Mouse (Mus musculus): ENCODE results near the gene Gm37240. TPM values are rescaled to one million over a fixed set of nuclear protein-coding genes. Genes with fewer than 3 reads are reported as not detected.

Gene Gm37240
- total RNA-seq, 1 experiment, result 1.2 TPM

DNA sequence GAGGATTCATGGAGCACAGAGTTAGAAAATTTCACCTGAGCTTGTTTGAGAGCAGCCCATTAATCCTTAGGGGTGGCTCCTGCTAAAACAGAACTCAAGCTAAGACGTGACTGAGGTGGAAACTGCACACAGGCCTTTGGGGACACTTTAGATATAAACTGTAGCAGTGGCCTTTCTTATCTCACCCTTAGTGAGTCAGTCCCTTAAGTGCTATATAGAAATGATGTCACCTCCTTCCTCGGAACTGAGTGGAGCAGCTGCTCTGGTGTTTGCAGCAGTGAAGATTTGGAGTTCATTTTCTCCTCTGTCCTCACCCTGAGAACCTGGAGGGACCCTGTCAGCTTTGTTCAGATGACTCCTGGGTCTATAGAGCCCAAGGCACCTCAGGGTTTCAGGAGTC is 298.6 kb downstream of the Gm37240 start:
- in situ Hi-C loops (cut with MboI; ENCODE audit: low sequenced_read_pairs in 2 of 2, unreplicated experiment in 2 of 2), result no loop called here
- H3K4me3 ChIP-seq (ENCODE audit: insufficient read depth in 1 of 2, low read depth in 1 of 2, low read length in 2 of 2, poor library complexity in 1 of 2, severe bottlenecking in 1 of 2), result no peak overlapping the region
- H3K9ac ChIP-seq (ENCODE audit: insufficient read depth, low read depth, low read length, poor library complexity, severe bottlenecking), result no peak overlapping the region
- no peaks in the 10 kb centered on the region for H3K4me1 ChIP-seq (ENCODE audit: control insufficient read depth in 2 of 2, insufficient read depth in 2 of 2, low read length in 2 of 2, poor library complexity in 1 of 2)
- H3K9me3 ChIP-seq (ENCODE audit: control insufficient read depth, insufficient read depth, low read depth, low read length), result no peaks in the 10 kb centered on the region
- H3K36me3 ChIP-seq (ENCODE audit: control insufficient read depth, insufficient read depth, low read length, poor library complexity, severe bottlenecking), result no peaks in the 10 kb centered on the region; the same call in 1 of the 2 replicates
- DNase-seq (ENCODE audit: low read depth, low spot score), result no peak
- TF ChIP-seq MAFK (IDR thresholded peaks at IDR 0.05; ENCODE audit: insufficient read depth, low read depth, low read length) (no peak), HCFC1 (IDR thresholded peaks at IDR 0.05; ENCODE audit: borderline replicate concordance, insufficient read depth, low read length) (no peak), CHD2 (IDR thresholded peaks at IDR 0.05; ENCODE audit: low read depth, low read length) (no peak), ZNF384 (IDR thresholded peaks at IDR 0.05; ENCODE audit: low read depth, low read length) (no peak), ZC3H11A (IDR thresholded peaks at IDR 0.05; ENCODE audit: borderline replicate concordance, low read depth, low read length) (no peak)
- H3K27ac ChIP-seq (ENCODE audit: insufficient read depth, low read depth, low read length, poor library complexity, severe bottlenecking), result no peak overlapping the region

- TF ChIP-seq ZNF384 (IDR thresholded peaks at IDR 0.05; ENCODE audit: low read depth, low read length), result no peak
- TF ChIP-seq MAFK (IDR thresholded peaks at IDR 0.05; ENCODE audit: insufficient read depth, low read depth, low read length), result no peak
- TF ChIP-seq HCFC1 (IDR thresholded peaks at IDR 0.05; ENCODE audit: borderline replicate concordance, insufficient read depth, low read length), result no peak
- no peak for TF ChIP-seq CHD2 (IDR thresholded peaks at IDR 0.05; ENCODE audit: low read depth, low read length)
- TF ChIP-seq ZC3H11A (IDR thresholded peaks at IDR 0.05; ENCODE audit: borderline replicate concordance, low read depth, low read length), result no peak
- H3K9me3 ChIP-seq (ENCODE audit: control insufficient read depth, insufficient read depth, low read depth, low read length), result no peaks in the 10 kb centered on the region
- H3K27ac ChIP-seq (ENCODE audit: insufficient read depth, low read depth, low read length, poor library complexity, severe bottlenecking), result no peak overlapping the region
- H3K4me3 ChIP-seq (ENCODE audit: insufficient read depth in 1 of 2, low read depth in 1 of 2, low read length in 2 of 2, poor library complexity in 1 of 2, severe bottlenecking in 1 of 2), result no peak overlapping the region
- in situ Hi-C loops (cut with MboI; ENCODE audit: low sequenced_read_pairs in 2 of 2, unreplicated experiment in 2 of 2), result no loop called here
- H3K4me1 ChIP-seq (ENCODE audit: control insufficient read depth in 2 of 2, insufficient read depth in 2 of 2, low read length in 2 of 2, poor library complexity in 1 of 2), result no peaks in the 10 kb centered on the region
- no peak for DNase-seq (ENCODE audit: low read depth, low spot score)
- H3K36me3 ChIP-seq (ENCODE audit: control insufficient read depth, insufficient read depth, low read length, poor library complexity, severe bottlenecking), result no peaks in the 10 kb centered on the region; the same call in 1 of the 2 replicates
- no peak overlapping the region for H3K9ac ChIP-seq (ENCODE audit: insufficient read depth, low read depth, low read length, poor library complexity, severe bottlenecking)
Observed at GRCm38 (mm10) chr3:85584966-85585365, 302.4 kb downstream of the Gm37240 start.

DNA sequence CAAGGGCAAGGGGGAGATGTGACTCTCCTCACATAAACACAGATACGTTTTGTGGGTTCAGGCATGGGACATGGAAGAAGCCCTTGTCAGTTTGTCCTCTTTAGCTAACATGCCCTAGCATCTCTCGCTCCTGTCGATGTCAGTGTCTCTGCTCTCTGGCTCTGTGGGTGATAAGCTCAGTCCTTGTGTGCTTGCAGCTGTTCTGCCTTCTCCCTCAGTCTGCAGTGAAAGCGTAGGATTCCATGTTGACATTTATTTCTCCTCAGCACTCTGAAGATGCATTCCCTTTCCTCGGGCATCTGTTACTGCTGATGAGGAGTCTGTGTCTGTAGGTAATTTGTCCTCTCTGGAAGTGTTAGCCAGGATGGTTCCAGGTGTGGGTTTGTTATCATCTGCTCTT is 304.1 kb downstream of the Gm37240 start:
- in situ Hi-C loops (cut with MboI; ENCODE audit: low sequenced_read_pairs in 2 of 2, unreplicated experiment in 2 of 2), result no loop called here
- no peaks in the 10 kb centered on the region for H3K4me1 ChIP-seq (ENCODE audit: control insufficient read depth in 2 of 2, insufficient read depth in 2 of 2, low read length in 2 of 2, poor library complexity in 1 of 2)
- H3K9ac ChIP-seq (ENCODE audit: insufficient read depth, low read depth, low read length, poor library complexity, severe bottlenecking), result no peak overlapping the region
- no peaks in the 10 kb centered on the region for H3K9me3 ChIP-seq (ENCODE audit: control insufficient read depth, insufficient read depth, low read depth, low read length)
- H3K27ac ChIP-seq (ENCODE audit: insufficient read depth, low read depth, low read length, poor library complexity, severe bottlenecking), result no peak overlapping the region
- H3K36me3 ChIP-seq (ENCODE audit: control insufficient read depth, insufficient read depth, low read length, poor library complexity, severe bottlenecking), result no peaks in the 10 kb centered on the region; the same call in 1 of the 2 replicates
- H3K4me3 ChIP-seq (ENCODE audit: insufficient read depth in 1 of 2, low read depth in 1 of 2, low read length in 2 of 2, poor library complexity in 1 of 2, severe bottlenecking in 1 of 2), result no peak overlapping the region
- no peak for TF ChIP-seq ZNF384 (IDR thresholded peaks at IDR 0.05; ENCODE audit: low read depth, low read length)
- TF ChIP-seq ZC3H11A (IDR thresholded peaks at IDR 0.05; ENCODE audit: borderline replicate concordance, low read depth, low read length), result no peak
- no peak for TF ChIP-seq MAFK (IDR thresholded peaks at IDR 0.05; ENCODE audit: insufficient read depth, low read depth, low read length)
- no peak for TF ChIP-seq CHD2 (IDR thresholded peaks at IDR 0.05; ENCODE audit: low read depth, low read length)
- TF ChIP-seq HCFC1 (IDR thresholded peaks at IDR 0.05; ENCODE audit: borderline replicate concordance, insufficient read depth, low read length), result no peak
- no peak for DNase-seq (ENCODE audit: low read depth, low spot score)

DNA sequence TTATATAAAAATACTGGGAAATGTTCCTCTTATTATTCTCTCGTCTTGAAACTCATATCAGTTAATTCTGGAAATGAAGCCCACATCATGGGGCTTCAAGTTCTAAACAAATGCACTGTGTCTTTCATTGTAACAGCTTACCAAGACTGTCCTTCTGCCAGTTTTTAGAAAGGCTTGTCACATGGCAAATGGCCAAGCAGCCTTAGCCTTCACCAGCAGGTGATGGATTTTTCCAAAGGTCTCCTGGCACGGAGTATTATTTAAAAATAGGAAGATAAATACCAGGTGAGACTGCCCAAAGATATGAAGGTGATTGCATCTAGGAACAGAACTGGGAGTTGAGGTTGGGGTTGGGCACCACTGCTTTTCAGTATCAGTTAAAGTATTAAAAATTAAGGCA is 304.6 kb downstream of the Gm37240 start:
- no peaks in the 10 kb centered on the region for H3K4me1 ChIP-seq (ENCODE audit: control insufficient read depth in 2 of 2, insufficient read depth in 2 of 2, low read length in 2 of 2, poor library complexity in 1 of 2)
- no peak overlapping the region for H3K9ac ChIP-seq (ENCODE audit: insufficient read depth, low read depth, low read length, poor library complexity, severe bottlenecking)
- in situ Hi-C loops (cut with MboI; ENCODE audit: low sequenced_read_pairs in 2 of 2, unreplicated experiment in 2 of 2), result no loop called here
- TF ChIP-seq HCFC1 (IDR thresholded peaks at IDR 0.05; ENCODE audit: borderline replicate concordance, insufficient read depth, low read length), result no peak
- H3K36me3 ChIP-seq (ENCODE audit: control insufficient read depth, insufficient read depth, low read length, poor library complexity, severe bottlenecking), result no peaks in the 10 kb centered on the region; the same call in 1 of the 2 replicates
- no peak for DNase-seq (ENCODE audit: low read depth, low spot score)
- H3K9me3 ChIP-seq (ENCODE audit: control insufficient read depth, insufficient read depth, low read depth, low read length), result no peaks in the 10 kb centered on the region
- no peak overlapping the region for H3K4me3 ChIP-seq (ENCODE audit: insufficient read depth in 1 of 2, low read depth in 1 of 2, low read length in 2 of 2, poor library complexity in 1 of 2, severe bottlenecking in 1 of 2)
- H3K27ac ChIP-seq (ENCODE audit: insufficient read depth, low read depth, low read length, poor library complexity, severe bottlenecking), result no peak overlapping the region

All from ES-E14 (cell line).